Mouse (Mus musculus) liver, adult 2 months (tissue): Measurements from ENCODE around the gene Hist1h4n.
"Not testable (repeated sequence)": the region's sequence is repeated elsewhere in the genome, so short reads cannot be mapped to it uniquely, and the experiment has no call there.

Experiments used
- CTCF ChIP-seq: fragments of 200-500 bp; IDR thresholded peaks from 2 replicates; pipeline ENCODE4 v1.5.1; 2011; ENCODE audit warnings: low read depth, low read length, control low read depth
- POLR2A ChIP-seq: fragments of 200-500 bp; IDR thresholded peaks from 2 replicates; pipeline ENCODE4 v1.6.1; 2011; ENCODE audit warnings: low read length, control low read depth; ENCODE audit not compliant: insufficient read depth; ENCODE audit errors: extremely low read depth

GRCm38 (mm10) chr13:21811074-21811473 lies 20.9 kb downstream of the Hist1h4n start:
- not testable (repeated sequence) for TF ChIP-seq CTCF, POLR2A
